Mouse (Mus musculus) heart, embryonic 11.5 days (tissue): ENCODE results near the gene Usp17la. TPM values are rescaled to one million over a fixed set of nuclear protein-coding genes. Genes with fewer than 3 reads are reported as not detected.
"Not testable (repeated sequence)": the region's sequence is repeated elsewhere in the genome, so short reads cannot be mapped to it uniquely, and the experiment has no call there.

Source experiments
- ATAC-seq: fragments of 200-750 bp; cut with Nextera tagmentation; replicated peaks from 2 replicates; pipeline ENCODE4 v1.8.0; 2017; ENCODE audit warnings: moderate library complexity; ENCODE audit not compliant: insufficient number of reproducible peaks, low FRiP score, low TSS enrichment
- H3K27ac ChIP-seq: fragments of 300-500 bp; sonication (generic); 2 replicates; pipeline ENCODE4 v1.5.1; 2014; ENCODE audit warnings: mild to moderate bottlenecking, low read depth, low read length
- H3K27me3 ChIP-seq: fragments of 300-500 bp; sonication (generic); 2 replicates; pipeline ENCODE4 v1.6.1; 2014; ENCODE audit warnings: mild to moderate bottlenecking, low read length, mixed read lengths; ENCODE audit not compliant: control insufficient read depth, insufficient read depth
- H3K36me3 ChIP-seq: fragments of 300-500 bp; sonication (generic); 2 replicates; pipeline ENCODE4 v1.6.1; 2014; ENCODE audit warnings: mild to moderate bottlenecking, low read length, moderate library complexity, mixed read lengths; ENCODE audit not compliant: control insufficient read depth, insufficient read depth
- H3K4me1 ChIP-seq: fragments of 300-500 bp; sonication (generic); 2 replicates; pipeline ENCODE4 v1.6.1; 2014; ENCODE audit warnings: low read length; ENCODE audit not compliant: control insufficient read depth, insufficient read depth
- H3K4me2 ChIP-seq: fragments of 300-500 bp; sonication (generic); 2 replicates; pipeline ENCODE4 v1.6.1; 2014; ENCODE audit warnings: mild to moderate bottlenecking, moderate library complexity
- H3K4me3 ChIP-seq: fragments of 300-500 bp; sonication (generic); 2 replicates; pipeline ENCODE4 v1.5.1; 2014; ENCODE audit warnings: low read depth, low read length
- H3K9ac ChIP-seq: fragments of 300-500 bp; sonication (generic); 2 replicates; pipeline ENCODE4 v1.6.1; 2014; ENCODE audit warnings: mild to moderate bottlenecking, low read depth, low read length, moderate library complexity
- H3K9me3 ChIP-seq: fragments of 300-500 bp; sonication (generic); replicated peaks from 2 replicates; pipeline ENCODE4 v1.6.1; 2016; ENCODE audit warnings: low read length; ENCODE audit not compliant: control insufficient read depth
- WGBS: fragments of 180-500 bp; shearing (Covaris S2); extraction: QIAGEN DNeasy Blood & Tissue Kit; methylation state at CpG from one replicate; pipeline ENCODE4 v1.1.7; 2014; ENCODE audit not compliant: insufficient replicate concordance; 5-methylcytosine and 5-hydroxymethylcytosine counted together
- polyA plus RNA-seq: library from polyadenylated mRNA; unstranded; fragments of >200 nt; fragmentation: Nextera tagmentation; extraction: Ambion mirVana; gene quantifications from 2 replicates; pipeline ENCODE4 v1.2.1, GENCODE M21; 2014

Usp17la gene
- not detected in 2 replicates for polyA plus RNA-seq

GRCm38 (mm10) chr7:104856709-104857108, at the start of gene Usp17la:
Gene Usp17la (plus strand): TSS chr7:104857009.
- H3K4me3 ChIP-seq, H3K4me1 ChIP-seq, H3K27ac ChIP-seq, ATAC-seq, H3K4me2 ChIP-seq, H3K27me3 ChIP-seq, H3K36me3 ChIP-seq, H3K9me3 ChIP-seq, H3K9ac ChIP-seq: not testable (repeated sequence)
- 74% methylated on average over 2 of the region's 2 CpGs for WGBS

GRCm38 (mm10) chr7:104810335-104810734, 46.5 kb upstream of the Usp17la start:
- not testable (repeated sequence) for H3K4me3 ChIP-seq, H3K9me3 ChIP-seq, H3K36me3 ChIP-seq, H3K4me1 ChIP-seq, ATAC-seq, H3K4me2 ChIP-seq, H3K27me3 ChIP-seq, H3K9ac ChIP-seq, H3K27ac ChIP-seq
- 72% methylated on average over 8 of the region's 8 CpGs for WGBS

GRCm38 (mm10) chr7:104842503-104842902, 14.3 kb upstream of the Usp17la start, which contains the start of gene Usp17lb:
Gene Usp17lb (minus strand): TSS chr7:104842603.
- no peak within 1 kb of the TSS for H3K4me2 ChIP-seq
- H3K9ac ChIP-seq: no peak within 1 kb of the TSS
- WGBS: 41% methylated on average over 1 of the region's 1 CpGs
- peaks cover 2% of the 10 kb centered on the region; the same call in 1 of the 2 replicates for H3K9me3 ChIP-seq
- H3K27me3 ChIP-seq: no peaks in the 10 kb centered on the region
- no peak within 1 kb of the TSS for H3K4me3 ChIP-seq
- H3K27ac ChIP-seq: no peak within 1 kb of the TSS
- no peaks in the 10 kb centered on the region for H3K36me3 ChIP-seq
- no peaks in the 10 kb centered on the region for H3K4me1 ChIP-seq
- ATAC-seq: no peak

GRCm38 (mm10) chr7:104843731-104844287, 13.0 kb upstream of the Usp17la start:
- Histone ChIP-seq H3K27me3 (no peaks in the 10 kb centered on the region), H3K27ac (no peak overlapping the region), H3K4me1 (no peaks in the 10 kb centered on the region), H3K36me3 (no peaks in the 10 kb centered on the region), H3K4me2 (no peak overlapping the region), H3K4me3 (no peak overlapping the region), H3K9me3 (peaks cover 2% of the 10 kb centered on the region; the same call in 1 of the 2 replicates), H3K9ac (no peak overlapping the region)
- 70% methylated on average over 1 of the region's 1 CpGs for WGBS
- no peak for ATAC-seq

GRCm38 (mm10) chr7:104851546-104851945, 5.3 kb upstream of the Usp17la start:
- not testable (repeated sequence) for H3K27me3 ChIP-seq, ATAC-seq, H3K4me3 ChIP-seq, H3K9ac ChIP-seq, H3K36me3 ChIP-seq, H3K4me2 ChIP-seq, H3K4me1 ChIP-seq, H3K27ac ChIP-seq, H3K9me3 ChIP-seq
- WGBS: 70% methylated on average over 2 of the region's 2 CpGs

- H3K9ac ChIP-seq: no peak overlapping the region
- H3K9me3 ChIP-seq: no peaks in the 10 kb centered on the region
- no peaks in the 10 kb centered on the region for H3K4me1 ChIP-seq
- no peak overlapping the region for H3K4me3 ChIP-seq
- H3K27me3 ChIP-seq: no peaks in the 10 kb centered on the region
- no peak overlapping the region for H3K27ac ChIP-seq
- WGBS: 77% methylated on average over 3 of the region's 3 CpGs
- no peaks in the 10 kb centered on the region for H3K36me3 ChIP-seq
- no peak overlapping the region for H3K4me2 ChIP-seq
- no peak for ATAC-seq
Measured at GRCm38 (mm10) chr7:104855248-104855750, 1.5 kb upstream of the Usp17la start.

GRCm38 (mm10) chr7:104857683-104858082, 874 bp downstream of the Usp17la start:
- Histone ChIP-seq H3K27ac (no peak overlapping the region), H3K9me3 (no peaks in the 10 kb centered on the region), H3K9ac (no peak overlapping the region), H3K4me2 (no peak overlapping the region), H3K4me3 (no peak overlapping the region), H3K27me3 (no peaks in the 10 kb centered on the region), H3K4me1 (no peaks in the 10 kb centered on the region), H3K36me3 (no peaks in the 10 kb centered on the region)
- no peak for ATAC-seq
- WGBS: 74% methylated on average over 1 of the region's 1 CpGs

- Histone ChIP-seq H3K4me1 (no peaks in the 10 kb centered on the region), H3K36me3 (no peaks in the 10 kb centered on the region), H3K4me3 (no peak overlapping the region), H3K27me3 (no peaks in the 10 kb centered on the region), H3K27ac (no peak overlapping the region), H3K9ac (no peak overlapping the region), H3K4me2 (no peak overlapping the region), H3K9me3 (no peaks in the 10 kb centered on the region)
- WGBS: 72% methylated on average over 3 of the region's 3 CpGs
- ATAC-seq: no peak
Measured at GRCm38 (mm10) chr7:104861381-104861780, 4.6 kb downstream of the Usp17la start.

- no peak within 1 kb of the TSS for H3K4me2 ChIP-seq
- H3K27me3 ChIP-seq: no peaks in the 10 kb centered on the region
- no peaks in the 10 kb centered on the region for H3K4me1 ChIP-seq
- WGBS: 40% methylated on average over 1 of the region's 1 CpGs
- no peak within 1 kb of the TSS for H3K4me3 ChIP-seq
- H3K27ac ChIP-seq: no peak within 1 kb of the TSS
- no peak within 1 kb of the TSS for H3K9ac ChIP-seq
- ATAC-seq: no peak
- H3K9me3 ChIP-seq: no peaks in the 10 kb centered on the region
- no peaks in the 10 kb centered on the region for H3K36me3 ChIP-seq
Measured at GRCm38 (mm10) chr7:104877731-104878130, 20.9 kb downstream of the Usp17la start, which contains the start of gene Olfr665. Gene Olfr665 (plus strand): TSS chr7:104878031.
